Mouse (Mus musculus) cerebellum, adult 11-12 months (tissue): ENCODE measurements at regions not wholly inside any gene's neighbourhood (a gene's known extent, or its start where the extent isn't known, plus 50 kb on each side); places are given as distances from the start of the nearest gene placed in this dataset.

Experiments used
- DNase-seq: peaks from one replicate; pipeline ENCODE4 v3.0.0; 2022

DNA sequence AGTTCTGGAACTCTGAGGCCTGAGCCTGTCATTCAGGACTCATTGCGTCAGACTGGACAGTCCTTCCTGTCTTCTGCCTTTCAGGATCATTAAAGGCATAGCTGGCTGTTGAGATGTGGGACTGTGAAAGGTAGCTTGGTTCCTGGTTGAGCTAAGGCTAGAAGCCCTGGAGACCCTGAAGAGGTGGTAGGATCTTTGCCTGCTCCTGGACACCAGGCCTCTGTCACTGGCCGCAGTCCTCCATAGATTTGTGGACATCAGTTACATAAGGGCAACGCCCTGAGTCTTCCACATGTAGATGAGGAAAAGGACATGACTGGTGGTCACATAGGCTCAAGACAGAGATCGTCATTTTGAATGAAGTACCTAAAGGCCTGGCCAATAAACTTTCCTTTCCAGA is 127.9 kb downstream of the Opa1 start:
- DNase-seq: no peak

DNA sequence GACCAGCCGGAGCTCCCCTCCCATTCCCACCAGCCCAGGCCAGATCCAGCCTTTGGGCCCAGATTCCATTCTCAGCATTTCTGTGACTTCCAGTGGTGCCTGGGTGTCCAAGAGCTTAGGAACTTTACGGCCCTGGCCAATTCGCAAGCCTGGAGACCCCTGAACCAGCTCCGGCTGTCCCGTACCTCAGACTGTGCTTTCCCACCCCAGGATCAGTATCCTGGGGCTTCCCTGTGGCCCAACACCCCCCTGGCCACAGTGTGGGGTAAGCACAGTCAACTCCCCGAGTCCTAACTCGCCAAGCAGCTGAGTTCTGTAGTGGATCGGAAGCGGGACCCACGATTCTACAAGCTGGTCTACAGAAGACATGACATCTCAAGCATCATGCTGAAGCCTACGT is 128.5 kb downstream of the Opa1 start:
- no peak for DNase-seq

GRCm38 (mm10) chr16:29709072-29709471 is 129.9 kb downstream of the Opa1 start:
- no peak for DNase-seq

- DNase-seq: no peak
Observed at GRCm38 (mm10) chr16:29711386-29711785, 132.3 kb downstream of the Opa1 start.

DNA sequence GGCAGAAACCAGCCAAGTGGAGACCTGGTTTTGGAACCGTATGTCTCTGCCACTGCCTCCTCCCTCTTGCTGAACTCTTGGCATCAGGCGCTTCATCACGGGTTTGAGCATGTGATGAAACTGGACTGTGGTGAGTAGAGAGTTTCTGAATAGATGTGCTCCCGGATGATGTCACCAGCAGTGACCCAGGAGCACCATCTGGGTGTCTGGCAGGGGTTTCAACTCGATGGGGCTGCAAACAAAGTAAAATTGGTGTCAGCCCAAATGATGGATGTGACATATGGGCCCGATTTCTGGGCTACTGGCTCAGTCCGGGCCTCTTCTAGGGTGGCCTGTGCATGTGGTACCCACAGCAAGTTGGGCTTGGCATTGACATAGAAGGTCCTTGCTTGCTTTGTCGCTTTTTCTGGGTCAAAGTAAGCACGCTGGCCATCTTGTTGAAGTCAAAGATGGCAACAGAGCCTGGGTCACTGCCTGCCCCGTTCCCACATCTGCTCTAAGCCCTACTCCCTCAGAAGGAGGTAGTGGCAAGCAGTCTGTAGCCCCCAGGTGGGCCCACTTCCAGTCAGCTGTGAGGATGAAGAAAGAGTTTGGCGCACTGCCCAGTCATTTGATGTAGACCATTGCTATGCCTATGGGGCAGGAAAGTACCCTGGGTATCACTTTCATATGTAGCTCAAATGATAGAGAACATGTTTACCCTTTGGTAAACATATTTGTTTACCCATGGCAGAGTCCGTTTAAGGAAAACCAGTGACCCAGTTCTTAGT is 133.0 kb downstream of the Opa1 start:
- DNase-seq: peak; percentile 80

GRCm38 (mm10) chr16:29714612-29715127 is 135.5 kb downstream of the Opa1 start:
- peak; percentile 82 for DNase-seq

DNA sequence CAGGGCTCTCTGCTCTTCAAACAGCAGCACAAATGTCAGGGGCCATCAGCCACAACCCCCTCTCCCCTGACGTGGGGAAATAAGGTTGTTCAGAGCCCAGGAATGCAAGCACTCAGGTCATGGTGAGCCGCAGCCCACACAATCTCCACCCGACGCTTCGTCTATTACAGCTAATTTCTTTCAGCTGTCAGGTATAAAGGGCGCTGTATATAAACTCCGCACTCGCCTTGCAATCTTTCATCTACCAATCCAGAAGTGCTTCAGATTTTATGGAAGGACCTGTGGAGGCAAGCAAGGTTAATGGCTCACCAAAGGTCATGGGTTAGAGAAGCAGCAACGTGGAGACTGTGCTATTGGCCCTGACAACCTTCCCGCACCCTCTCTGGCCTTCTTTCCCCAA is 139.8 kb downstream of the Opa1 start:
- DNase-seq: no peak

DNA sequence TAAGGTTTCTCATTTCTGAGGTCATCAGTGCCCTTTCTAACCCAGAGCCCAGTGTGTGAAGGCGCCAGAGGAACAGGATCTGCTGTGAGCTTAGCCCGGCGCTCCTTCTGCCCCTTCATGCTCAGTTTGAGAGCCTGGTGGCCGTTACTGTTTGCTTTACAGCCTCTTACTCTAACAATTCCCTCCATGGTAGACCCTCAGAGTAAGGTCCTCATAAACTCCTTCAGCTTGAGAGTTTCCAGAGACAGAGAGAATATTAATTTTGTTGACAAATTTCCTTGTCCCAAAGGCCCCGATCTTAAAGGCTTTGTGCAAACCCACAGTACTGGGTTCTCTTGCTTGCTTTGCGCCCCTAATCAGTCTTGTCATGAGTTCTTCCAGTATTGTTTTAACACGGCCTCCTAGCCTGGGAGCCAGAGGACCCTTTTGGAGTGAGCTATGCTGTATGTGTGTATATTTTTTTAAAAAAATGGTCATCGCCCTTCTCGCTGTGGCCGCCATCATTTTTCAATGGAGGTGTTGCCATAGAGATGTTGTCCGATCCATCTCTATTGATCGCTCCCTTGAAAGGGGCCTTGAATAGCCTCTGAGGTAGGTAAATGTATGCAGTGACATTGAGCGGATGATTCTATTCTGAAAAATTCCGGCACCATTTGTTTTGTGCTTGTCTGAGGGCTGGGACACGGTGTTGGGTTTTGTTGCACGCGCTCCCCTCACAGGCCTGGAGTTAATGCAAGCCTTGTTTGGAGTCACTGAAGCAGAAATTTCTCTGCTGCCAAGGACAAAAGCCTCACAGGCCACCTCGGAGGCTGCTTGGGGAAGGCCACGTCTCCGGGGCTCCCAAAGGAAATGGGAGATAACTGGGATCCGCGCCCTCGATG is 140.7 kb downstream of the Opa1 start:
- no peak for DNase-seq

DNA sequence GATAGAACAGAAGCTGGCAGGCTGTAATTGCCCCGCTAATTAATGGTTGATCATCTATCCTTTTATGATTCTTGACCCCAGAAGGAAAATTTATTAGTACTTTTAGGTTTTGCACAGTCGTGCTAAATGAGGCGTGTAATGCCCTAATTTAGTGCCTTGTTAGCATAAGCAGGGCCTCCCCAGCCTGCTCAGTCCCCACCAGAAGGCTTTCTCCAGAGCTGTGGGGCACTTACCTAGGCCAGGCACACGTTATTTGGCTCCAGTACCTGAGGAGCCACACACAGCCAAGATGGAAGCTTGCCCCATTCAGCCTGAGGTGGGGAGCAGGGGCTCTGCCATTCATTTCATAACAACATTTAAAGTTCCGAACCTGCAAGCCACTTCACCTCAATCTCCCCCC is 146.0 kb downstream of the Opa1 start:
- no peak for DNase-seq

DNA sequence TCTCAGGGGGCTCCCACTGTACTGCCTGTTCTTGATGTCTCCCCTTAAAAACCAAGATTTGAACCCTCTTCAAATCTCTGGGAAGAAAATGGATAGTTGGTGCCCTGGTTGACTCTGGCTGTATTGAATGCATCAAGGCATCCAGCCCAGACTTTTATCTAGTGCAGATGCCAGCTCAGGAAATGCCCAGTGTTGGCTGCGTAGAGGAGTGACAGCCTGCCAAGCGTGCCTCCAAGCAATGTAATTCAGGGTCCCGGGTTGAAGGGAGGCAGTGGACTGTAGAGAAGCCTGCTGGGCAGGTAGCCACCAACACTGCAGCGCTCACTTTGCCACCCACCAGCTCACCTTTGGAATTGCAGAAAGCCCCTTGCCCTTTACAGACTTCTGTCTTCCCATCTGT is 146.4 kb downstream of the Opa1 start:
- DNase-seq: peak; percentile 46

DNA sequence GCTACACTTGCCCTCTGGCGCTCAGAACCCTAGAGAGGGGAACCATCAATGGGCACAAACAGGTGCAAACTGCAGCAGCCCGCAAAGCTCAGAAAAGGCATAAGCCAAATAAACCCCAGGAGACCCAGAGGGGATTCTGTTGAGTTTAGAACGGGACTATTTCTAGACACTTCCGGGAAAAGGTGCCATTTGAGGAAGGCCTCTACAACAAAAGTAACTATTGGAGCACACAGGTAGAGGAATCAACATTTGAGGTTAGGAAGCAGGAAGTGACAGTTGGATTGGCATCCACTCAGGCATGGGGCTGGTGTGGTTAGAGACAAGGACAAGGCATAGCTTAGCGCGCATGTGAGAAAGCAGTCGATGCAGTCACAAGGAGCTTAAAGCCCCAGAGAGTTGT is 148.3 kb downstream of the Opa1 start:
- DNase-seq: no peak

DNA sequence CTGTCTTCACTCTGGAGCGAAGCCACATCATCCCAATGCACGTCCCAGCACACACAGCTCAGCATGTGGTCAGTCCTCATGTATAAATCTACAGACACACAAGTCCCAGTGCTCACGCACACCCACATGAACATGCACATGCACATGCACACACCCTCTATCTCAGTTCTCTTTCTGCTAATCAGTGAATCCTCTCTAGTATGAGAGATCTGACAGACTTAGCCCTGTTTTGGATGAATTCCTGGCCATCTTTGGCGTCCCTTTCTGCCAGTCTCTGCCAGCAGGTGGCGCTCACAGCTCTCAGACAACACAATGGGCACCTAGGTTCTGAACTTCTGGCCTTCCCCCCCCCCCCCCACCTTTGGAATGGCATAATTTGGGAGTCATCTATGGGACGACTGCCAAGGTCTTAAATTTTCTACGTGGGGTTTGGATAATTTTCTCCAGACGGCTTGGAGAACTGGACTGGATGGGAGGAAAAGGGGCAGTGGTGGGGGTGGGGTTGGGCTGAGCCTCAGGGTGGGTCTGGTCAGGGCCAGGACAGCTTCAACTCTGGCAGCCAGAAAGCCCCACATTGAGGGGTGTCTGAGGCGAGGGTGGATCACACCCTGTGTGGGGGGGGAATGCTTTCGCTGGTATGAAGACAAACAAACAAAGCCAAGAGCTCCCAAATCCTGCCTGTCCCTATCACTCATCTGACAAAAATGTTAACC is 149.8 kb downstream of the Opa1 start:
- DNase-seq: peak; percentile 72

GRCm38 (mm10) chr16:29730010-29730409 is 150.9 kb downstream of the Opa1 start:
- DNase-seq: no peak

DNA sequence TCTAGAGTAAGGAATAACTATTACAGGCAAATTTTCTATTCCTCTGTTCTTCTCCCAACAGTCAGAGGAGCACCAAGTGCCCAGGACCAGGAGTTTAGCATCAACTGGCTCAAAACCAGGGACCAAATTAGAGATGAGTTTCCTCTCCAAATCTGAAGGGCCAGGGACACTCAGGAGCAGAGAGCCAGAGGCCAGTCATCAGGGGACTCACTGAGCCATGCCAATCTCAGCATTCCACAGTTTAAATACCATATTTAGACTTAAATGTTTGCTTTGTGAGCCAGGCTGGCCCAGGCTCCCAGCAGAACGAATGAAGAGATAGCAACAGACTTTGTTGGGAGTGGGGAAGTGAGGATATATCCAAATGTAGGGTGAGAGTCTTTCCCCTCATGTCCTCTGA is 153.8 kb downstream of the Opa1 start:
- DNase-seq: no peak

DNA sequence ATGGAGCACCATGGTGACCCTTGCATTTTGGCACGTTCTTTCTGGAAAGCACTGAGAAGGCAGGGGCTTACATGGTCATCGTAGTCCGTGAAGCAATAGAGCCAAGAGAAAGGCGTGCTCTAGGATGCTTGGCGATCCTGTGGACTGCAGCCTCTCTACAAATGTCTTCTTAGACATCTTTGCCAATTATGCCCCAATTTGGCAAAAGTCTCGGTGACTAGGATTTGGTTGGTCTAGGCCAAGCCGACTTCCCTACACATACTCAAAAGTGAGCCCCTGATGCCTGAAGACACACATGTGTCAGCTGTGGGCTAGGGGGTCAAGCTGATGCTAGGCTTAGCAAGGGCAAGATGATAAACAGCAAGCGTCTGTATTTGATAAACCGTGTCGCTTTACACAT is 154.7 kb downstream of the Opa1 start:
- no peak for DNase-seq

DNA sequence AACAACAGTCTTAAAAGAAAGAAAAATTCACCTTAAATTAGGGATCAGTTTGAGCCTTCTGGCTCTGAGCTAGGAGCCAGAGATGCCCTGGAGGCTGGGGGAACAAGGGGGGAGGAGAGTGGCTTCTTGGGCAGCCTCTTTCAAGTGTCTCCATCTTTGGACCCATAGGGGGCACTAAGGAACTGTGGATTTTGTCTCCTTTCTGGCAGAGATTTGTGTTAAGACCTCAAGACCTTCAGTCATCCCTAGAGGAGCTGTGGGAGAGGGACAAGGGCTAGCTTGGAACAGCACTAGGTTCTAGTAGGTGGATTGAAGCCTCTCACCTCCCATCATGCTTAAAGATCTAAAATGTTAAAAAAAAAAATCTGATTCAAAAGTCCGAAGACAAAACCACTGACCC is 155.2 kb downstream of the Opa1 start:
- DNase-seq: no peak

DNA sequence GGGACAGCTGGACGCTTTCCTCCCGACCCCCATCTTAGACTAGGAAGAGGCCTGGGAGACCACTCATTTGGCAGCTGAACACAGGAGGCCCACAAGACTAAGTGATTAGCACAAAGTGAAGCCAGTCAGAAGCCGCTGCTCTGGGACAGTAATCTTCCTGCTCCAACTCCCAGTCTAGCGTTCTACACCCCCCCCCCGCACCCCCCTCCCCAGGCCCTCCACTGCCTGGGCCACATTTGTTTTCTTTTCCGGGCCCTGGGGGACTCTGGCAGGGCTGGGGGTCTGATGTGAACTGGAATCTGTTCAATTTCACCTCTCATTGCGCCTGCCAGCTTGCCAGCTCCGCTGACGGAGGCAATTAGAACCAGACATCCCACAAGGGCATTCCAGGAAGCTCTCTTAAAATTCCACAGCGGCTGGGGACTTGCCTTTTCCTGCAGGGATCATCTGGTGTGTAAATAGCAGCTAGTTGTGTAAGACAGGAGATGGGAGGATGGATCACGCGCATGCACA is 155.7 kb downstream of the Opa1 start:
- no peak for DNase-seq

DNA sequence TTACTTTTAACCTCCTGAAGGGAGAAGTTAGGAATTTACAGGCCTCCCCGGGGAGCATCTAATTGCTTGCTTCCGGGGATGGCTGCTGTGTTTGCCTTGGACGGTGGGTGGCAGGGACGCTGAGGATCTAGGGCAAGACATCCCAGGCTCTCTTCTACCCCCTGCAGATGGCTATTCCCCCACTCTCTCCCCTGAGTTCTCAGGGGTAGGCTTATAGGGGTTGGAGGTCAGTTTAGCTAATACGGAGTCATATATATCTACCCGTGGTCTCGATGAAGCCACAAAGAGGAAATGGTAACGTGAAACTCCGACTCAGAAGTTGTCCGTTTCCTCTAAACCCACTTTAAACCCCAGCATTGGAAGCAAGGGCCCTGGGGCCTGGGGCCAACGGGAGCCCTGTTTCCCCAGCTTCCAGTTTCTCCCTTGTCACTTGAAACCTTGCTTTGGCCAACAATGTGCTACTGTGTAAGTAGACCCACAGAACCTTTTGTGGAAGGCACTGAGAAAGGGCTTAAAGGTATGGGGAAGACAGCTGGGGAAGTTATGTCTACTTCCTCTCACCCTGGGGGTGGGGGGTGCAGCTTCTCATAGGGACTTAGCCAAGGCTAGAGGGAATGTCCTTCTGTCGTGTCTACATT is 156.4 kb downstream of the Opa1 start:
- DNase-seq: no peak

- DNase-seq: no peak
Observed at GRCm38 (mm10) chr16:29736211-29736610, 157.1 kb downstream of the Opa1 start.

DNA sequence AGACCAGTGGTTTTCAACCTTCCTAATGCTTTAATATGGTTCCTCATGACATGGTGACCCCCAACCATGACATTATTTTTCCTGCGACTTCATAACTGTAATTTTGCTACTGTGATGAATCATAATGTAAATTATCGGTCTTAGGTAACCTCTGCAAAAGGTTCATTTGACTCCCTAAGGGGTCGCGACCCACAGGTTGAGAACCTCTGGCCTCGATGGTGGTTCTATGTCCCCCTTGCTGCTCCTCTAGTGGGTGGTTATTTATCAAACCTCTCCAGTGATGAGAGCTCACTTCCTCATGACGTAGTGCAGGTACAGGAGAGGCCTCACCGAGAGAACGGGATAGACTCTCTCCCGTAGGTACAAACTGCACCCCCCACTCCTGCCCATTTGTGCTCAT is 158.9 kb downstream of the Opa1 start:
- DNase-seq: no peak

- DNase-seq: no peak
Observed at GRCm38 (mm10) chr16:29742497-29743230, 163.5 kb downstream of the Opa1 start.

- DNase-seq: no peak
Observed at GRCm38 (mm10) chr16:29745486-29745885, 166.4 kb downstream of the Opa1 start.
